Mouse (Mus musculus): ENCODE results near the gene Dysf. TPM values are rescaled to one million over a fixed set of nuclear protein-coding genes. Genes with fewer than 3 reads are reported as not detected.

The Dysf gene
- polyA plus RNA-seq, 1 experiment from 2014 or later = 12.4 TPM

GRCm38 (mm10) chr6:84209736-84210434, 201.5 kb downstream of the Dysf start:
- Histone ChIP-seq H3K27ac (0 out of 2 replicates have a peak overlapping the region, but pooled peaks have one; percentile 27), H3K4me3 (no peak overlapping the region), H3K9me3 (replicated peaks) (no peaks in the 10 kb centered on the region), H3K4me2 (no peak overlapping the region), H3K4me1 (replicated peaks) (peaks cover 12% of the 10 kb centered on the region), H3K9ac (no peak overlapping the region), H3K27me3 (no peaks in the 10 kb centered on the region), H3K36me3 (peaks cover 19% of the 10 kb centered on the region)
- no peak for ATAC-seq (replicated peaks; ENCODE audit: insufficient number of reproducible peaks, insufficient read depth, low FRiP score, low read depth)
- 71% methylated on average over 13 of the region's 13 CpGs for WGBS

- H3K36me3 ChIP-seq = peaks cover 8% of the 10 kb centered on the region
- H3K4me1 ChIP-seq (replicated peaks) = peaks cover 12% of the 10 kb centered on the region
- no peak overlapping the region for H3K4me3 ChIP-seq
- H3K27ac ChIP-seq = no peak overlapping the region
- ATAC-seq (replicated peaks; ENCODE audit: insufficient number of reproducible peaks, insufficient read depth, low FRiP score, low read depth) = no peak
- 54% methylated on average over 7 of the region's 7 CpGs for WGBS
- no peak overlapping the region for H3K9ac ChIP-seq
- no peaks in the 10 kb centered on the region for H3K27me3 ChIP-seq
- no peak overlapping the region for H3K4me2 ChIP-seq
- H3K9me3 ChIP-seq (replicated peaks) = no peaks in the 10 kb centered on the region
Observed at GRCm38 (mm10) chr6:84211473-84211872, 203.1 kb downstream of the Dysf start.

- no peaks in the 10 kb centered on the region for H3K9me3 ChIP-seq (replicated peaks)
- ATAC-seq (replicated peaks; ENCODE audit: insufficient number of reproducible peaks, insufficient read depth, low FRiP score, low read depth) = no peak
- H3K4me1 ChIP-seq (replicated peaks) = peaks cover 12% of the 10 kb centered on the region
- H3K27me3 ChIP-seq = no peaks in the 10 kb centered on the region
- no peak overlapping the region for H3K27ac ChIP-seq
- no peaks in the 10 kb centered on the region; the same call in 1 of the 2 replicates for H3K36me3 ChIP-seq
- H3K9ac ChIP-seq = no peak overlapping the region
- no peak overlapping the region for H3K4me2 ChIP-seq
- H3K4me3 ChIP-seq = no peak overlapping the region
- WGBS = 46% methylated on average over 3 of the region's 3 CpGs
Observed at GRCm38 (mm10) chr6:84213101-84213500, 204.7 kb downstream of the Dysf start.

GRCm38 (mm10) chr6:84217216-84217933, 209.0 kb downstream of the Dysf start:
- no peak overlapping the region for H3K4me2 ChIP-seq
- ATAC-seq (replicated peaks; ENCODE audit: insufficient number of reproducible peaks, insufficient read depth, low FRiP score, low read depth) = no peak
- no peak overlapping the region for H3K4me3 ChIP-seq
- WGBS = 55% methylated on average over 1 of the region's 1 CpGs
- no peaks in the 10 kb centered on the region for H3K27me3 ChIP-seq
- no peaks in the 10 kb centered on the region for H3K36me3 ChIP-seq
- H3K27ac ChIP-seq = no peak overlapping the region
- H3K4me1 ChIP-seq (replicated peaks) = peaks cover 10% of the 10 kb centered on the region; the same call in 1 of the 2 replicates
- H3K9me3 ChIP-seq (replicated peaks) = no peaks in the 10 kb centered on the region
- no peak overlapping the region for H3K9ac ChIP-seq

GRCm38 (mm10) chr6:84219119-84219518, 210.7 kb downstream of the Dysf start:
- ATAC-seq (replicated peaks; ENCODE audit: insufficient number of reproducible peaks, insufficient read depth, low FRiP score, low read depth) = peak; percentile 33; the same call in 1 of the 2 replicates
- Histone ChIP-seq H3K4me3 (no peak overlapping the region), H3K4me1 (replicated peaks) (peaks cover 10% of the 10 kb centered on the region; the same call in 1 of the 2 replicates), H3K27me3 (no peaks in the 10 kb centered on the region), H3K27ac (no peak overlapping the region), H3K4me2 (no peak overlapping the region), H3K36me3 (no peaks in the 10 kb centered on the region), H3K9ac (no peak overlapping the region), H3K9me3 (replicated peaks) (no peaks in the 10 kb centered on the region)
- 60% methylated on average over 11 of the region's 11 CpGs for WGBS

- Histone ChIP-seq H3K4me3 (no peak overlapping the region), H3K9ac (no peak overlapping the region), H3K27ac (peak overlapping the region; percentile 85), H3K27me3 (peaks cover 3% of the 10 kb centered on the region; the same call in 1 of the 2 replicates), H3K4me1 (replicated peaks) (peaks cover 33% of the 10 kb centered on the region), H3K4me2 (no peak overlapping the region), H3K9me3 (replicated peaks) (no peaks in the 10 kb centered on the region), H3K36me3 (no peaks in the 10 kb centered on the region)
- WGBS = 18% methylated on average over 4 of the region's 4 CpGs
- no peak for ATAC-seq (replicated peaks; ENCODE audit: insufficient number of reproducible peaks, insufficient read depth, low FRiP score, low read depth)
Observed at GRCm38 (mm10) chr6:84224861-84225260, 216.5 kb downstream of the Dysf start.

GRCm38 (mm10) chr6:84225587-84225986, 217.2 kb downstream of the Dysf start:
- H3K36me3 ChIP-seq = no peaks in the 10 kb centered on the region
- no peak overlapping the region for H3K4me2 ChIP-seq
- H3K9ac ChIP-seq = no peak overlapping the region
- H3K27me3 ChIP-seq = peaks cover 3% of the 10 kb centered on the region; the same call in 1 of the 2 replicates
- peak overlapping the region; percentile 85 for H3K27ac ChIP-seq
- H3K4me1 ChIP-seq (replicated peaks) = peaks cover 33% of the 10 kb centered on the region
- WGBS = 27% methylated on average over 6 of the region's 6 CpGs
- no peaks in the 10 kb centered on the region for H3K9me3 ChIP-seq (replicated peaks)
- no peak overlapping the region for H3K4me3 ChIP-seq
- ATAC-seq (replicated peaks; ENCODE audit: insufficient number of reproducible peaks, insufficient read depth, low FRiP score, low read depth) = peak; percentile 78

GRCm38 (mm10) chr6:84228196-84228595, 219.8 kb downstream of the Dysf start:
- Histone ChIP-seq H3K9me3 (replicated peaks) (no peaks in the 10 kb centered on the region), H3K27me3 (peaks cover 3% of the 10 kb centered on the region; the same call in 1 of the 2 replicates), H3K4me3 (no peak overlapping the region), H3K27ac (no peak overlapping the region), H3K4me2 (no peak overlapping the region), H3K36me3 (no peaks in the 10 kb centered on the region), H3K9ac (no peak overlapping the region), H3K4me1 (replicated peaks) (peaks cover 48% of the 10 kb centered on the region)
- ATAC-seq (replicated peaks; ENCODE audit: insufficient number of reproducible peaks, insufficient read depth, low FRiP score, low read depth) = no peak
- WGBS = 74% methylated on average over 4 of the region's 4 CpGs

- H3K27me3 ChIP-seq = peaks cover 3% of the 10 kb centered on the region; the same call in 1 of the 2 replicates
- no peak for ATAC-seq (replicated peaks; ENCODE audit: insufficient number of reproducible peaks, insufficient read depth, low FRiP score, low read depth)
- H3K9ac ChIP-seq = no peak overlapping the region
- no peak overlapping the region for H3K4me3 ChIP-seq
- WGBS = 57% methylated on average over 5 of the region's 5 CpGs
- no peak overlapping the region for H3K27ac ChIP-seq
- peaks cover 54% of the 10 kb centered on the region for H3K4me1 ChIP-seq (replicated peaks)
- H3K36me3 ChIP-seq = no peaks in the 10 kb centered on the region
- H3K9me3 ChIP-seq (replicated peaks) = no peaks in the 10 kb centered on the region
- H3K4me2 ChIP-seq = no peak overlapping the region
Observed at GRCm38 (mm10) chr6:84228786-84229185, 220.4 kb downstream of the Dysf start.

GRCm38 (mm10) chr6:84229739-84230138, 221.3 kb downstream of the Dysf start:
- no peak overlapping the region for H3K4me3 ChIP-seq

GRCm38 (mm10) chr6:84231108-84231507, 222.7 kb downstream of the Dysf start:
- H3K36me3 ChIP-seq = no peaks in the 10 kb centered on the region
- H3K4me2 ChIP-seq = no peak overlapping the region
- WGBS = 58% methylated on average over 7 of the region's 7 CpGs
- peaks cover 42% of the 10 kb centered on the region for H3K4me1 ChIP-seq (replicated peaks)
- H3K4me3 ChIP-seq = no peak overlapping the region
- no peaks in the 10 kb centered on the region for H3K9me3 ChIP-seq (replicated peaks)
- H3K9ac ChIP-seq = no peak overlapping the region
- H3K27me3 ChIP-seq = peaks cover 3% of the 10 kb centered on the region; the same call in 1 of the 2 replicates
- ATAC-seq (replicated peaks; ENCODE audit: insufficient number of reproducible peaks, insufficient read depth, low FRiP score, low read depth) = no peak
- no peak overlapping the region for H3K27ac ChIP-seq

More at GRCm38 (mm10) chr6:84229739-84230138, 221.3 kb downstream of the Dysf start:
- no peak for ATAC-seq (replicated peaks; ENCODE audit: insufficient number of reproducible peaks, insufficient read depth, low FRiP score, low read depth)
- H3K9ac ChIP-seq = no peak overlapping the region
- no peak overlapping the region for H3K27ac ChIP-seq
- H3K9me3 ChIP-seq (replicated peaks) = no peaks in the 10 kb centered on the region
- H3K36me3 ChIP-seq = no peaks in the 10 kb centered on the region
- H3K4me1 ChIP-seq (replicated peaks) = peaks cover 55% of the 10 kb centered on the region
- H3K4me2 ChIP-seq = no peak overlapping the region
- peaks cover 3% of the 10 kb centered on the region; the same call in 1 of the 2 replicates for H3K27me3 ChIP-seq
- 62% methylated on average over 7 of the region's 7 CpGs for WGBS

Data from heart, embryonic 15.5 days (tissue).